Comparison of ENCODE assay signal across 20 mouse cellular contexts in the genomic region with DNA sequence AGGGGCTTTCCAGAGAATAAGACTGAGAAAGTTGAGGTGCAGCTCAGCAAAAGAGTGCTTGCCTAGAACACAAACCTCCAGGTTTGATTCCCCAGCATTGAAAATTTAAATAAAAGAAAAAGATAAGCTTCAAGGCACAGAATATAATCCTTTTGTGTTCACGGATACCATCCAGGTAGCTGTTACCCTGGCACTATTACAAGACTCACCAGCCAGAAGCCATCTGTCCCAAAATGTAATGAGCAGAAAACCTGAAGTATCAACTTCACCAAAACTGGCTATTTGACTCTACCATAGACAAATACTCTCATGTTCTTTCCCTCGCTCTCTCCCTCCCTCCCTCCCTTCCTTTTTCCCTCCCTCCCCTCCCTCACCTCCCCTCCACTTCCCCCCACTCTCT.
DNase-seq lines count a peak whose midpoint lies in the region; ATAC-seq and TF ChIP-seq lines count a peak whose summit lies in the region.
"Had no signal": no experiment of that assay in that cellular context is flagged by ENCODE, and none has a peak within 500 bp of the region (broad histone marks: within the 10 kb centered on the region; RNA-seq: fewer than 3 reads in every experiment).

No protein-coding gene starts in this region.

- peak overlapping the region; percentile 46; the same call in 1 of the 2 replicates for H3K27ac ChIP-seq in cerebellum, adult 2 months (ENCODE audit: insufficient read depth, low read length)
- H3K27ac ChIP-seq in kidney, embryonic 16.5 days (ENCODE audit: low read length): no peak overlapping the region
- H3K27ac ChIP-seq: forebrain, embryonic 10.5 days; forebrain, embryonic 13.5 days; hindbrain, embryonic 12.5 days; hindbrain, embryonic 15.5 days had no signal

- TF ChIP-seq POLR2A in cerebellum, adult 2 months (IDR thresholded peaks at IDR 0.05; ENCODE audit: borderline replicate concordance, insufficient read depth, low read length): no peak

- no peak overlapping the region for H3K9ac ChIP-seq in kidney, embryonic 16.5 days (replicated peaks; ENCODE audit: low read length)
- H3K9ac ChIP-seq: forebrain, embryonic 13.5 days; hindbrain, embryonic 12.5 days; hindbrain, embryonic 15.5 days had no signal

- no peak for TF ChIP-seq CTCF in cerebellum, adult 2 months (IDR thresholded peaks at IDR 0.05; ENCODE audit: borderline replicate concordance, insufficient read depth, low read depth, low read length)

- 10% methylated on average over 2 of the region's 2 CpGs for WGBS in cerebellum, adult 2 months
- 95% methylated on average over 2 of the region's 2 CpGs for WGBS in kidney, embryonic 16.5 days

- peaks cover 8% of the 10 kb centered on the region; the same call in 1 of the 2 replicates for H3K4me1 ChIP-seq in cerebellum, adult 2 months (ENCODE audit: control insufficient read depth, insufficient read depth, low read length)
- no peaks in the 10 kb centered on the region for H3K4me1 ChIP-seq in kidney, embryonic 16.5 days (ENCODE audit: insufficient read depth, low read length)

- no peaks in the 10 kb centered on the region for H3K27me3 ChIP-seq in cerebellum, adult 2 months (ENCODE audit: control insufficient read depth, insufficient read depth, low read length)
- H3K27me3 ChIP-seq in kidney, embryonic 16.5 days (ENCODE audit: insufficient read depth, low read length): no peaks in the 10 kb centered on the region
- H3K27me3 ChIP-seq: forebrain, embryonic 13.5 days; hindbrain, embryonic 12.5 days; hindbrain, embryonic 15.5 days had no signal

- no peak for DNase-seq in cerebellum, postnatal 4 days (ENCODE audit: low spot score in 2 of 2)
- peak; percentile 59 to 87 for DNase-seq in cerebellum, adult 2 months
- peak; percentile 82 for DNase-seq in cerebellum, adult 9-11 months
- peak; percentile 55 to 65 for DNase-seq in cerebellum, postnatal 36 days
- no peak for DNase-seq in right cerebral cortex, adult 18-20 months
- DNase-seq in thymus, adult 18-20 months: no peak
- DNase-seq: adrenal gland, adult 8-10 months; adrenal gland, postnatal 25 days; gastrocnemius, postnatal 10 days; heart, adult 11 months; kidney, adult 11 months had no signal

- H3K36me3 ChIP-seq in kidney, embryonic 16.5 days (ENCODE audit: insufficient read depth, low read length): no peaks in the 10 kb centered on the region
- H3K36me3 ChIP-seq: forebrain, embryonic 10.5 days; hindbrain, embryonic 12.5 days; hindbrain, embryonic 15.5 days had no signal

- no peaks in the 10 kb centered on the region for H3K9me3 ChIP-seq in kidney, embryonic 16.5 days (ENCODE audit: low read length)
- H3K9me3 ChIP-seq: forebrain, embryonic 10.5 days; forebrain, embryonic 13.5 days; hindbrain, embryonic 12.5 days; hindbrain, embryonic 15.5 days had no signal

- peak; percentile 91 for ATAC-seq in cerebellum, adult (ENCODE audit: insufficient number of reproducible peaks, low FRiP score, low TSS enrichment)
- no peak for ATAC-seq in kidney, embryonic 16.5 days (ENCODE audit: low FRiP score, low TSS enrichment)
- ATAC-seq: activated CD4-positive, CD25-positive, alpha-beta regulatory T cell, adult 4 months; forebrain, embryonic 13.5 days; forebrain, embryonic 16.5 days had no signal

- no peak overlapping the region for H3K4me3 ChIP-seq in cerebellum, adult 2 months (replicated peaks; ENCODE audit: insufficient read depth, low read depth, low read length)
- no peak overlapping the region for H3K4me3 ChIP-seq in kidney, embryonic 16.5 days (ENCODE audit: low read length)
- H3K4me3 ChIP-seq: forebrain, embryonic 10.5 days; forebrain, embryonic 13.5 days; hindbrain, embryonic 12.5 days; hindbrain, embryonic 15.5 days had no signal

- no peak overlapping the region for H3K4me2 ChIP-seq in kidney, embryonic 16.5 days (replicated peaks; ENCODE audit: low read depth, low read length)
- H3K4me2 ChIP-seq: forebrain, embryonic 13.5 days; heart, embryonic 11.5 days; hindbrain, embryonic 12.5 days; hindbrain, embryonic 15.5 days had no signal

Comparison
In these comparisons a context has a peak if more than half of its experiments do, and no peak if none do; other contexts are left out.
1. DNase-seq: peak in cerebellum, adult 2 months (2 of 2), cerebellum, adult 9-11 months (single experiment) and cerebellum, postnatal 36 days (2 of 2); none in cerebellum, postnatal 4 days (0 of 2), right cerebral cortex, adult 18-20 months (single experiment) and thymus, adult 18-20 months (0 of 2).